Mouse (Mus musculus): Measurements from ENCODE around the gene Ppm1m. TPM values are rescaled to one million over a fixed set of nuclear protein-coding genes. Genes with fewer than 3 reads are reported as not detected.

The Ppm1m gene
- polyA plus RNA-seq, 1 experiment from 2014 or later = 25.8 TPM

DNA sequence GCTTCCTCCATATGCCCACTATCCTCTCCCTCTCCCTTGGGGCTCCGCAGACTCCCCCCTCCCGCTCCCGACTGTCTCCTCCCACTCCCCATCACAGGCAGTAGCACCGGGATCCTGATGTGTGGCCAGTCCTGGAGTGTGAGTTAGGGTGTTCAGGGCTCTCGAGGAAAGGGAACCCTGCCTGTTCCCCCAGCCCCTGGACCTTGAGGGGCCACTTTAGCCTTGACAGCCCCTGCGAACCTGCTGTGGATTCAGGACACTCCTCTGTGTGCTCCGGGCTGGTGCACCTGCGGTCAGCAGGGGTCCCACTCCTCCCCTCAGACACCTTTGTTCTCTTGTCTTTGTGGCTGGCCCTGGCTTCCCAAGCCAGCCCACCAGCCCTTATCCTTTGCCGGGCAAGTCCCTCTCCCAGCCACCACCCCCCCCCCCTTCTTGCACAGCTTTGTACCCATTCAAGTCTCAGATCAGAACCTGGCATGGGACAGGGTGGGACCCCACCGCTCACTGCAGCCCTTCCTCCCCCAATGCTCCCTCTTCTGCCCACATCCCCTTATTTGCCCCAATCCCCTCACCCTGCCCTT is 51.6 kb downstream of the Ppm1m start:
- Histone ChIP-seq H3K9me3 (replicated peaks; ENCODE audit: control insufficient read depth, low read length) (no peaks in the 10 kb centered on the region), H3K4me3 (ENCODE audit: low read depth, low read length) (peak overlapping the region; percentile 41), H3K27me3 (ENCODE audit: control insufficient read depth, insufficient read depth, low read length) (peaks cover 21% of the 10 kb centered on the region), H3K36me3 (replicated peaks; ENCODE audit: control insufficient read depth, insufficient read depth, low read depth, low read length) (no peaks in the 10 kb centered on the region), H3K9ac (replicated peaks; ENCODE audit: low read length) (peak overlapping the region; percentile 72), H3K4me2 (ENCODE audit: low read depth, low read length) (peak overlapping the region; percentile 76), H3K4me1 (ENCODE audit: control insufficient read depth, insufficient read depth, low read length) (no peaks in the 10 kb centered on the region), H3K27ac (replicated peaks; ENCODE audit: low read depth, low read length) (no peak overlapping the region)
- peak; percentile 64 for ATAC-seq (replicated peaks; ENCODE audit: insufficient number of reproducible peaks, low FRiP score, low TSS enrichment, low read depth)
- DNase-seq (ENCODE audit: low spot score) = peak; percentile 15
- WGBS = 2% methylated on average over 10 of the region's 10 CpGs

DNA sequence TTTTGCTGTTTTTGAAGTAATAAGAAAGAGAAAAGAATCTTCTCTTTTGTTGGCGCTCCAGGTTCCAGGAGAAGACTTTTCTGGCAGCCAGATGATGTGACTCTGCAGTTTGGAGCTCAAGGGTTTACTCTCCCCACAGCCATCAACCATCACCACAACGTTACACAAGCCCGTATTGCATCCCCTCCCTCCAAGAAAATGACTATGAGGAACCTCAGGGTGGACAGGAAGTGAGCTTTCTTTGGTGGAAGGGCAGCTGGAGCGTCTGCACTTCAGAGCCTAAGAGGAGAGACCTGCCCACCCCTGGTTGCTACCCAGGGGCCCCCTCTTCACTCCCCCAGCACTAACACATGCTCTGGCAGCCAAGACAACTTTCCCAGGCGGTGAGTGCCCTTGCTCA is 52.3 kb downstream of the Ppm1m start:
- no peak overlapping the region for H3K4me2 ChIP-seq (ENCODE audit: low read depth, low read length)
- no peaks in the 10 kb centered on the region for H3K36me3 ChIP-seq (replicated peaks; ENCODE audit: control insufficient read depth, insufficient read depth, low read depth, low read length)
- no peak overlapping the region for H3K27ac ChIP-seq (replicated peaks; ENCODE audit: low read depth, low read length)
- H3K9ac ChIP-seq (replicated peaks; ENCODE audit: low read length) = no peak overlapping the region
- no peak overlapping the region for H3K4me3 ChIP-seq (ENCODE audit: low read depth, low read length)
- H3K4me1 ChIP-seq (ENCODE audit: control insufficient read depth, insufficient read depth, low read length) = no peaks in the 10 kb centered on the region
- DNase-seq (ENCODE audit: low spot score) = no peak
- peaks cover 21% of the 10 kb centered on the region for H3K27me3 ChIP-seq (ENCODE audit: control insufficient read depth, insufficient read depth, low read length)
- no peaks in the 10 kb centered on the region for H3K9me3 ChIP-seq (replicated peaks; ENCODE audit: control insufficient read depth, low read length)
- 25% methylated on average over 5 of the region's 5 CpGs for WGBS
- ATAC-seq (replicated peaks; ENCODE audit: insufficient number of reproducible peaks, low FRiP score, low TSS enrichment, low read depth) = no peak

- ATAC-seq (replicated peaks; ENCODE audit: insufficient number of reproducible peaks, low FRiP score, low TSS enrichment, low read depth) = no peak
- WGBS = 91% methylated on average over 2 of the region's 2 CpGs
Observed at GRCm38 (mm10) chr9:106145582-106145981, 54.0 kb downstream of the Ppm1m start.

More at GRCm38 (mm10) chr9:106145582-106145981, 54.0 kb downstream of the Ppm1m start:
- no peaks in the 10 kb centered on the region for H3K4me1 ChIP-seq (ENCODE audit: control insufficient read depth, insufficient read depth, low read length)
- no peak overlapping the region for H3K4me2 ChIP-seq (ENCODE audit: low read depth, low read length)
- H3K9ac ChIP-seq (replicated peaks; ENCODE audit: low read length) = no peak overlapping the region
- peaks cover 21% of the 10 kb centered on the region for H3K27me3 ChIP-seq (ENCODE audit: control insufficient read depth, insufficient read depth, low read length)
- no peaks in the 10 kb centered on the region for H3K9me3 ChIP-seq (replicated peaks; ENCODE audit: control insufficient read depth, low read length)
- H3K36me3 ChIP-seq (replicated peaks; ENCODE audit: control insufficient read depth, insufficient read depth, low read depth, low read length) = no peaks in the 10 kb centered on the region
- no peak overlapping the region for H3K4me3 ChIP-seq (ENCODE audit: low read depth, low read length)
- no peak overlapping the region for H3K27ac ChIP-seq (replicated peaks; ENCODE audit: low read depth, low read length)
- no peak for DNase-seq (ENCODE audit: low spot score)

MicroRNAs encoded within 50 kb of the gene (microRNA counts, 519-probe panel; counts per million panel counts)
- microRNA mmu-let-7g = 4,895 counts per million, percentile 84 among the panel's probes with 10 or more counts

Small RNAs within 50 kb of the gene (microRNA-seq; reads per million reads assigned to microRNA genes)
- gene Mir135a-1 (ENCODE audit: borderline number of aligned reads) = 59.3 reads per million, percentile 35 among the genes with 10 or more reads in this experiment
- gene Mirlet7g (ENCODE audit: borderline number of aligned reads) = 16,258 reads per million, percentile 97 among the genes with 10 or more reads in this experiment

Other genes starting within 250 kb of the Ppm1m start
- gene Col6a5, start 239.1 kb downstream of the Ppm1m start, polyA plus RNA-seq (2014; fragmentation: Nextera tagmentation; extraction: Ambion mirVana) = 0.10 and 0.38 TPM in 2 replicates
- 0.22 TPM in 1 of 2 replicates, not detected in the other for gene Col6a4, start 103.0 kb downstream of the Ppm1m start, polyA plus RNA-seq (2014; fragmentation: Nextera tagmentation; extraction: Ambion mirVana)
- 2.2 and 2.3 TPM in 2 replicates for gene Glyctk, start 41.6 kb downstream of the Ppm1m start, polyA plus RNA-seq (2014; fragmentation: Nextera tagmentation; extraction: Ambion mirVana)
- 32.9 and 33.0 TPM in 2 replicates for gene Wdr82, start 28.8 kb downstream of the Ppm1m start, polyA plus RNA-seq (2014; fragmentation: Nextera tagmentation; extraction: Ambion mirVana)
- 66.5 and 75.5 TPM in 2 replicates for gene Twf2, start 3.4 kb upstream of the Ppm1m start, polyA plus RNA-seq (2014; fragmentation: Nextera tagmentation; extraction: Ambion mirVana)
- not detected in 2 replicates for gene Tlr9, start 22.9 kb upstream of the Ppm1m start, polyA plus RNA-seq (2014; fragmentation: Nextera tagmentation; extraction: Ambion mirVana)
- 95.1 and 97.4 TPM in 2 replicates for gene Alas1, start 48.9 kb upstream of the Ppm1m start, polyA plus RNA-seq (2014; fragmentation: Nextera tagmentation; extraction: Ambion mirVana)
- gene Poc1a, start 81.3 kb upstream of the Ppm1m start, polyA plus RNA-seq (2014; fragmentation: Nextera tagmentation; extraction: Ambion mirVana) = 29.7 and 34.2 TPM in 2 replicates
- gene Dusp7, start 168.9 kb upstream of the Ppm1m start, polyA plus RNA-seq (2014; fragmentation: Nextera tagmentation; extraction: Ambion mirVana) = 52.2 and 55.1 TPM in 2 replicates
- gene Rpl29, start 229.7 kb upstream of the Ppm1m start, polyA plus RNA-seq (2014; fragmentation: Nextera tagmentation; extraction: Ambion mirVana) = 1,035 and 1,040 TPM in 2 replicates
- gene Acy1, start 238.6 kb upstream of the Ppm1m start, polyA plus RNA-seq (2014; fragmentation: Nextera tagmentation; extraction: Ambion mirVana) = 36.9 and 41.2 TPM in 2 replicates
- 4.9 and 8.8 TPM in 2 replicates for gene Abhd14b, start 247.7 kb upstream of the Ppm1m start, polyA plus RNA-seq (2014; fragmentation: Nextera tagmentation; extraction: Ambion mirVana)
- gene Abhd14a, start 247.9 kb upstream of the Ppm1m start, polyA plus RNA-seq (2014; fragmentation: Nextera tagmentation; extraction: Ambion mirVana) = 41.9 and 43.5 TPM in 2 replicates